Comparison of ENCODE assay signal across 17 mouse cellular contexts in the genomic region with DNA sequence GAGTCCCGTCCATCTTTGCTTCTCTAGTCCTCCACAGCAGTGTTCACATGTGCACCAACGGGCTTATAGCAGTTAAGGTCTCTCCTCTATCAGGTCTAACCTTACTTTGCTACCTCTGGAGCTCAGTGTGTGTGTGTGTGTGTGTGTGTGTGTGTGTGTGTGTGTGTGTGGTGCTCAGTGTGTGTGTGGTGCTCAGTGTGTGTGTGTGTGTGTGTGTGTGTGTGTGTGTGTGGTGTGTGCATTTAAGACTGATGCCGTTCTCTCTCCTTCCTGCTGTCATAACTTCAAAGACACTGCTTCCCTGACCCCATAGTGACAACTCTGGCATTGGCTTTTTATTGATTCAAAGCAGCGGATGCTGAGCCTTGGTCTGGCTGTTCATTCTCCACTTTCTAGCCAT. TPM values are rescaled to one million over a fixed set of nuclear protein-coding genes. Genes with fewer than 3 reads are reported as not detected.
DNase-seq lines count a peak whose midpoint lies in the region; ATAC-seq lines count a peak whose summit lies in the region.
"Had no signal": no experiment of that assay in that cellular context is flagged by ENCODE, and none has a peak within 500 bp of the region (broad histone marks: within the 10 kb centered on the region; RNA-seq: fewer than 3 reads in every experiment).

A gene (plus strand): TSS at position 301 of the 400 bp plus-strand sequence.

- no peak for DNase-seq in frontal cortex, adult 2 months (ENCODE audit: extremely low spot score in 1 of 2, low spot score in 1 of 2)
- DNase-seq in frontal cortex, postnatal 14 days (ENCODE audit: low spot score in 2 of 2): no peak
- no peak for DNase-seq in hindbrain, embryonic 14.5 days (ENCODE audit: low spot score)
- DNase-seq in midbrain, embryonic 14.5 days: no peak
- DNase-seq: cerebellum, adult 11-12 months; kidney, postnatal 14 days; spleen, adult 18-20 months; thymus, postnatal 14 days had no signal

- ATAC-seq in hindbrain, embryonic 15.5 days (ENCODE audit: low FRiP score, low read depth): no peak
- ATAC-seq in hindbrain, embryonic 14.5 days (ENCODE audit: low FRiP score): no peak
- ATAC-seq in midbrain, embryonic 16.5 days: no peak
- no peak for ATAC-seq in midbrain, embryonic 14.5 days (ENCODE audit: low FRiP score, low TSS enrichment)
- no peak for ATAC-seq in neural tube, embryonic 15.5 days (ENCODE audit: low FRiP score)
- ATAC-seq: intestine, embryonic 15.5 days had no signal

- peaks cover 32% of the 10 kb centered on the region for H3K36me3 ChIP-seq in hindbrain, embryonic 15.5 days
- peaks cover 44% of the 10 kb centered on the region for H3K36me3 ChIP-seq in hindbrain, embryonic 14.5 days (replicated peaks; ENCODE audit: control insufficient read depth, insufficient read depth)
- peaks cover 33% of the 10 kb centered on the region for H3K36me3 ChIP-seq in midbrain, embryonic 16.5 days (ENCODE audit: control insufficient read depth, insufficient read depth, low read length)
- H3K36me3 ChIP-seq in midbrain, embryonic 14.5 days (ENCODE audit: control insufficient read depth, insufficient read depth, low read length): peaks cover 42% of the 10 kb centered on the region
- H3K36me3 ChIP-seq in neural tube, embryonic 15.5 days: peaks cover 38% of the 10 kb centered on the region

- no peaks in the 10 kb centered on the region for H3K27me3 ChIP-seq in hindbrain, embryonic 15.5 days
- H3K27me3 ChIP-seq in hindbrain, embryonic 14.5 days (ENCODE audit: control insufficient read depth, insufficient read depth, low read length): no peaks in the 10 kb centered on the region
- no peaks in the 10 kb centered on the region for H3K27me3 ChIP-seq in midbrain, embryonic 16.5 days (ENCODE audit: control insufficient read depth, insufficient read depth, low read depth, low read length)
- H3K27me3 ChIP-seq in midbrain, embryonic 14.5 days (ENCODE audit: control insufficient read depth, insufficient read depth, low read length): no peaks in the 10 kb centered on the region
- no peaks in the 10 kb centered on the region for H3K27me3 ChIP-seq in neural tube, embryonic 15.5 days (replicated peaks)
- H3K27me3 ChIP-seq: embryonic facial prominence, embryonic 13.5 days; heart, embryonic 15.5 days; intestine, embryonic 15.5 days; limb, embryonic 12.5 days; stomach, embryonic 15.5 days had no signal

- H3K9me3 ChIP-seq in hindbrain, embryonic 15.5 days: no peaks in the 10 kb centered on the region
- H3K9me3 ChIP-seq in hindbrain, embryonic 14.5 days (ENCODE audit: control insufficient read depth, low read length): no peaks in the 10 kb centered on the region
- H3K9me3 ChIP-seq in midbrain, embryonic 16.5 days (replicated peaks; ENCODE audit: control insufficient read depth, low read length, poor library complexity, severe bottlenecking): no peaks in the 10 kb centered on the region
- H3K9me3 ChIP-seq in midbrain, embryonic 14.5 days (ENCODE audit: control insufficient read depth, low read length): no peaks in the 10 kb centered on the region
- H3K9me3 ChIP-seq in neural tube, embryonic 15.5 days (replicated peaks): no peaks in the 10 kb centered on the region
- H3K9me3 ChIP-seq: embryonic facial prominence, embryonic 13.5 days; heart, embryonic 15.5 days; intestine, embryonic 15.5 days; limb, embryonic 12.5 days; stomach, embryonic 15.5 days had no signal

- H3K4me1 ChIP-seq in hindbrain, embryonic 15.5 days (replicated peaks): no peaks in the 10 kb centered on the region
- no peaks in the 10 kb centered on the region for H3K4me1 ChIP-seq in hindbrain, embryonic 14.5 days (replicated peaks; ENCODE audit: control insufficient read depth, insufficient read depth, low read length)
- no peaks in the 10 kb centered on the region for H3K4me1 ChIP-seq in midbrain, embryonic 16.5 days (ENCODE audit: control insufficient read depth, insufficient read depth, low read length)
- no peaks in the 10 kb centered on the region for H3K4me1 ChIP-seq in midbrain, embryonic 14.5 days (ENCODE audit: control insufficient read depth, insufficient read depth, low read length)
- H3K4me1 ChIP-seq in neural tube, embryonic 15.5 days: no peaks in the 10 kb centered on the region
- H3K4me1 ChIP-seq: intestine, embryonic 15.5 days had no signal

- 82% methylated on average over 4 of the region's 4 CpGs for WGBS in hindbrain, embryonic 15.5 days
- 76% methylated on average over 4 of the region's 4 CpGs for WGBS in hindbrain, embryonic 14.5 days
- WGBS in midbrain, embryonic 16.5 days: 67% methylated on average over 4 of the region's 4 CpGs
- WGBS in midbrain, embryonic 14.5 days: 84% methylated on average over 4 of the region's 4 CpGs
- WGBS in neural tube, embryonic 15.5 days: 83% methylated on average over 4 of the region's 4 CpGs

- H3K9ac ChIP-seq in hindbrain, embryonic 15.5 days: no peak within 1 kb of the TSS
- H3K9ac ChIP-seq in hindbrain, embryonic 14.5 days: no peak within 1 kb of the TSS
- H3K9ac ChIP-seq in midbrain, embryonic 16.5 days (ENCODE audit: low read depth, low read length): no peak within 1 kb of the TSS
- H3K9ac ChIP-seq in midbrain, embryonic 14.5 days (replicated peaks; ENCODE audit: low read length): no peak within 1 kb of the TSS
- no peak within 1 kb of the TSS for H3K9ac ChIP-seq in neural tube, embryonic 15.5 days (replicated peaks)
- H3K9ac ChIP-seq: embryonic facial prominence, embryonic 13.5 days; heart, embryonic 15.5 days; intestine, embryonic 15.5 days; limb, embryonic 12.5 days; liver, embryonic 14.5 days; stomach, embryonic 15.5 days had no signal

- H3K4me3 ChIP-seq in hindbrain, embryonic 15.5 days: no peak within 1 kb of the TSS
- H3K4me3 ChIP-seq in hindbrain, embryonic 14.5 days (replicated peaks; ENCODE audit: low read length): no peak within 1 kb of the TSS
- H3K4me3 ChIP-seq in midbrain, embryonic 16.5 days (ENCODE audit: low read depth, low read length): no peak within 1 kb of the TSS
- no peak within 1 kb of the TSS for H3K4me3 ChIP-seq in midbrain, embryonic 14.5 days (replicated peaks; ENCODE audit: low read depth, low read length)
- H3K4me3 ChIP-seq in neural tube, embryonic 15.5 days (replicated peaks): no peak within 1 kb of the TSS
- H3K4me3 ChIP-seq: embryonic facial prominence, embryonic 13.5 days; heart, embryonic 15.5 days; intestine, embryonic 15.5 days; limb, embryonic 12.5 days; stomach, embryonic 15.5 days had no signal

- H3K27ac ChIP-seq in hindbrain, embryonic 15.5 days (replicated peaks): no peak within 1 kb of the TSS
- H3K27ac ChIP-seq in hindbrain, embryonic 14.5 days: no peak within 1 kb of the TSS
- no peak within 1 kb of the TSS for H3K27ac ChIP-seq in midbrain, embryonic 16.5 days (ENCODE audit: low read length)
- H3K27ac ChIP-seq in midbrain, embryonic 14.5 days (replicated peaks; ENCODE audit: low read depth, low read length): no peak within 1 kb of the TSS
- no peak within 1 kb of the TSS for H3K27ac ChIP-seq in neural tube, embryonic 15.5 days (replicated peaks)
- H3K27ac ChIP-seq: embryonic facial prominence, embryonic 13.5 days; heart, embryonic 15.5 days; intestine, embryonic 15.5 days; limb, embryonic 12.5 days; liver, embryonic 14.5 days; stomach, embryonic 15.5 days had no signal

- H3K4me2 ChIP-seq in hindbrain, embryonic 15.5 days: no peak within 1 kb of the TSS
- no peak within 1 kb of the TSS for H3K4me2 ChIP-seq in hindbrain, embryonic 14.5 days (replicated peaks)
- no peak within 1 kb of the TSS for H3K4me2 ChIP-seq in midbrain, embryonic 16.5 days (ENCODE audit: low read length)
- no peak within 1 kb of the TSS for H3K4me2 ChIP-seq in midbrain, embryonic 14.5 days (ENCODE audit: low read length)
- no peak within 1 kb of the TSS for H3K4me2 ChIP-seq in neural tube, embryonic 15.5 days
- H3K4me2 ChIP-seq: embryonic facial prominence, embryonic 13.5 days; heart, embryonic 15.5 days; intestine, embryonic 15.5 days; limb, embryonic 12.5 days; stomach, embryonic 15.5 days had no signal

RNA-seq across cellular contexts. Expression of the gene that starts here (rescaled TPM):
- 10.4 and 11.6 TPM in 2 replicates for polyA plus RNA-seq in frontal cortex, adult 2 months (2012; rRNA removed)
- polyA plus RNA-seq in hindbrain, embryonic 15.5 days (2015; fragmentation: Nextera tagmentation; extraction: Ambion mirVana): 12.1 and 13.9 TPM in 2 replicates
- polyA plus RNA-seq in hindbrain, embryonic 14.5 days (2014; fragmentation: Nextera tagmentation; extraction: Ambion mirVana): 9.4 and 9.8 TPM in 2 replicates
- polyA plus RNA-seq in midbrain, embryonic 16.5 days (2015; fragmentation: Nextera tagmentation; extraction: Ambion mirVana): 15.7 and 19.3 TPM in 2 replicates
- 5.4 and 9.6 TPM in 2 replicates for polyA plus RNA-seq in midbrain, embryonic 14.5 days (2014; fragmentation: Nextera tagmentation; extraction: Ambion mirVana)
- polyA plus RNA-seq in neural tube, embryonic 15.5 days (2015; fragmentation: Nextera tagmentation; extraction: Ambion mirVana): 10.5 and 11.8 TPM in 2 replicates
- polyA plus RNA-seq: embryonic facial prominence, embryonic 13.5 days; limb, embryonic 12.5 days; liver, embryonic 14.5 days had no signal
